Mouse (Mus musculus): Measurements from ENCODE around the gene Nme2. TPM values are rescaled to one million over a fixed set of nuclear protein-coding genes. Genes with fewer than 3 reads are reported as not detected.

Gene Nme2
- polyA plus RNA-seq, 1 experiment from 2014 or later, result 235 TPM

GRCm38 (mm10) chr11:93988328-93989062, 32.4 kb upstream of the Nme2 start:
- H3K4me2 ChIP-seq (replicated peaks; ENCODE audit: low read depth, low read length), result no peak overlapping the region
- ATAC-seq (ENCODE audit: insufficient number of reproducible peaks, insufficient read depth, low FRiP score, low read depth), result no peak
- H3K4me3 ChIP-seq (ENCODE audit: low read depth, low read length), result no peak overlapping the region
- WGBS, result 46% methylated on average over 12 of the region's 12 CpGs
- peak overlapping the region; percentile 56 for H3K27ac ChIP-seq (ENCODE audit: low read length)
- no peaks in the 10 kb centered on the region for H3K36me3 ChIP-seq (ENCODE audit: control insufficient read depth, insufficient read depth, low read length)
- no peaks in the 10 kb centered on the region for H3K27me3 ChIP-seq (ENCODE audit: control insufficient read depth, insufficient read depth, low read length)
- no peak overlapping the region for H3K9ac ChIP-seq (replicated peaks; ENCODE audit: low read depth, low read length)
- no peaks in the 10 kb centered on the region for H3K4me1 ChIP-seq (ENCODE audit: control insufficient read depth, insufficient read depth, low read length)
- H3K9me3 ChIP-seq (ENCODE audit: control insufficient read depth, low read depth, low read length), result no peaks in the 10 kb centered on the region

- H3K4me2 ChIP-seq (replicated peaks; ENCODE audit: low read depth, low read length), result no peak overlapping the region
- no peak overlapping the region for H3K9ac ChIP-seq (replicated peaks; ENCODE audit: low read depth, low read length)
- no peaks in the 10 kb centered on the region for H3K4me1 ChIP-seq (ENCODE audit: control insufficient read depth, insufficient read depth, low read length)
- 62% methylated on average over 8 of the region's 8 CpGs for WGBS
- no peaks in the 10 kb centered on the region for H3K27me3 ChIP-seq (ENCODE audit: control insufficient read depth, insufficient read depth, low read length)
- ATAC-seq (ENCODE audit: insufficient number of reproducible peaks, insufficient read depth, low FRiP score, low read depth), result no peak
- peak overlapping the region; percentile 56 for H3K27ac ChIP-seq (ENCODE audit: low read length)
- no peaks in the 10 kb centered on the region for H3K36me3 ChIP-seq (ENCODE audit: control insufficient read depth, insufficient read depth, low read length)
- no peak overlapping the region for H3K4me3 ChIP-seq (ENCODE audit: low read depth, low read length)
- H3K9me3 ChIP-seq (ENCODE audit: control insufficient read depth, low read depth, low read length), result no peaks in the 10 kb centered on the region
Measured at GRCm38 (mm10) chr11:93987625-93988327, 31.7 kb upstream of the Nme2 start.

GRCm38 (mm10) chr11:93987026-93987425, 31.0 kb upstream of the Nme2 start:
- H3K27ac ChIP-seq (ENCODE audit: low read length), result 0 out of 2 replicates have a peak overlapping the region, but pooled peaks have one; percentile 52
- H3K27me3 ChIP-seq (ENCODE audit: control insufficient read depth, insufficient read depth, low read length), result no peaks in the 10 kb centered on the region
- no peaks in the 10 kb centered on the region for H3K36me3 ChIP-seq (ENCODE audit: control insufficient read depth, insufficient read depth, low read length)
- no peaks in the 10 kb centered on the region for H3K4me1 ChIP-seq (ENCODE audit: control insufficient read depth, insufficient read depth, low read length)
- H3K9ac ChIP-seq (replicated peaks; ENCODE audit: low read depth, low read length), result no peak overlapping the region
- H3K4me2 ChIP-seq (replicated peaks; ENCODE audit: low read depth, low read length), result no peak overlapping the region
- WGBS, result 92% methylated on average over 4 of the region's 4 CpGs
- no peak for ATAC-seq (ENCODE audit: insufficient number of reproducible peaks, insufficient read depth, low FRiP score, low read depth)
- no peaks in the 10 kb centered on the region for H3K9me3 ChIP-seq (ENCODE audit: control insufficient read depth, low read depth, low read length)
- no peak overlapping the region for H3K4me3 ChIP-seq (ENCODE audit: low read depth, low read length)

- no peaks in the 10 kb centered on the region for H3K27me3 ChIP-seq (ENCODE audit: control insufficient read depth, insufficient read depth, low read length)
Measured at GRCm38 (mm10) chr11:93986298-93986697, 30.2 kb upstream of the Nme2 start.

GRCm38 (mm10) chr11:93985265-93985664, 29.2 kb upstream of the Nme2 start:
- ATAC-seq (ENCODE audit: insufficient number of reproducible peaks, insufficient read depth, low FRiP score, low read depth), result no peak
- no peak overlapping the region for H3K4me2 ChIP-seq (replicated peaks; ENCODE audit: low read depth, low read length)
- H3K4me1 ChIP-seq (ENCODE audit: control insufficient read depth, insufficient read depth, low read length), result no peaks in the 10 kb centered on the region
- no peaks in the 10 kb centered on the region for H3K36me3 ChIP-seq (ENCODE audit: control insufficient read depth, insufficient read depth, low read length)
- H3K9me3 ChIP-seq (ENCODE audit: control insufficient read depth, low read depth, low read length), result no peaks in the 10 kb centered on the region
- H3K27ac ChIP-seq (ENCODE audit: low read length), result no peak overlapping the region
- 84% methylated on average over 5 of the region's 5 CpGs for WGBS
- no peak overlapping the region for H3K9ac ChIP-seq (replicated peaks; ENCODE audit: low read depth, low read length)
- no peaks in the 10 kb centered on the region for H3K27me3 ChIP-seq (ENCODE audit: control insufficient read depth, insufficient read depth, low read length)
- no peak overlapping the region for H3K4me3 ChIP-seq (ENCODE audit: low read depth, low read length)

More at GRCm38 (mm10) chr11:93986298-93986697, 30.2 kb upstream of the Nme2 start:
- ATAC-seq (ENCODE audit: insufficient number of reproducible peaks, insufficient read depth, low FRiP score, low read depth), result no peak
- Histone ChIP-seq H3K9me3 (ENCODE audit: control insufficient read depth, low read depth, low read length) (no peaks in the 10 kb centered on the region), H3K9ac (replicated peaks; ENCODE audit: low read depth, low read length) (no peak overlapping the region), H3K36me3 (ENCODE audit: control insufficient read depth, insufficient read depth, low read length) (no peaks in the 10 kb centered on the region), H3K4me3 (ENCODE audit: low read depth, low read length) (no peak overlapping the region), H3K27ac (ENCODE audit: low read length) (no peak overlapping the region), H3K4me2 (replicated peaks; ENCODE audit: low read depth, low read length) (no peak overlapping the region), H3K4me1 (ENCODE audit: control insufficient read depth, insufficient read depth, low read length) (no peaks in the 10 kb centered on the region)

- H3K9me3 ChIP-seq (ENCODE audit: control insufficient read depth, low read depth, low read length), result no peaks in the 10 kb centered on the region
- 88% methylated on average over 3 of the region's 3 CpGs for WGBS
- H3K4me2 ChIP-seq (replicated peaks; ENCODE audit: low read depth, low read length), result no peak overlapping the region
- H3K27me3 ChIP-seq (ENCODE audit: control insufficient read depth, insufficient read depth, low read length), result no peaks in the 10 kb centered on the region
- H3K4me1 ChIP-seq (ENCODE audit: control insufficient read depth, insufficient read depth, low read length), result no peaks in the 10 kb centered on the region
- ATAC-seq (ENCODE audit: insufficient number of reproducible peaks, insufficient read depth, low FRiP score, low read depth), result no peak
- H3K27ac ChIP-seq (ENCODE audit: low read length), result no peak overlapping the region
- H3K4me3 ChIP-seq (ENCODE audit: low read depth, low read length), result no peak overlapping the region
- H3K9ac ChIP-seq (replicated peaks; ENCODE audit: low read depth, low read length), result no peak overlapping the region
- H3K36me3 ChIP-seq (ENCODE audit: control insufficient read depth, insufficient read depth, low read length), result no peaks in the 10 kb centered on the region
Measured at GRCm38 (mm10) chr11:93984619-93985018, 28.6 kb upstream of the Nme2 start.

- Histone ChIP-seq H3K9ac (replicated peaks; ENCODE audit: low read depth, low read length) (no peak overlapping the region), H3K4me1 (ENCODE audit: control insufficient read depth, insufficient read depth, low read length) (no peaks in the 10 kb centered on the region), H3K4me2 (replicated peaks; ENCODE audit: low read depth, low read length) (no peak overlapping the region), H3K27me3 (ENCODE audit: control insufficient read depth, insufficient read depth, low read length) (no peaks in the 10 kb centered on the region), H3K36me3 (ENCODE audit: control insufficient read depth, insufficient read depth, low read length) (no peaks in the 10 kb centered on the region), H3K27ac (ENCODE audit: low read length) (no peak overlapping the region), H3K9me3 (ENCODE audit: control insufficient read depth, low read depth, low read length) (no peaks in the 10 kb centered on the region), H3K4me3 (ENCODE audit: low read depth, low read length) (no peak overlapping the region)
- ATAC-seq (ENCODE audit: insufficient number of reproducible peaks, insufficient read depth, low FRiP score, low read depth), result no peak
- 20% methylated on average over 6 of the region's 6 CpGs for WGBS
Measured at GRCm38 (mm10) chr11:93979502-93980049, 23.5 kb upstream of the Nme2 start.

GRCm38 (mm10) chr11:93972951-93973350, 16.9 kb upstream of the Nme2 start:
- no peaks in the 10 kb centered on the region for H3K9me3 ChIP-seq (ENCODE audit: control insufficient read depth, low read depth, low read length)
- WGBS, result 89% methylated on average over 5 of the region's 5 CpGs
- H3K4me3 ChIP-seq (ENCODE audit: low read depth, low read length), result no peak overlapping the region
- no peak overlapping the region for H3K4me2 ChIP-seq (replicated peaks; ENCODE audit: low read depth, low read length)
- H3K9ac ChIP-seq (replicated peaks; ENCODE audit: low read depth, low read length), result no peak overlapping the region
- no peaks in the 10 kb centered on the region for H3K27me3 ChIP-seq (ENCODE audit: control insufficient read depth, insufficient read depth, low read length)
- H3K4me1 ChIP-seq (ENCODE audit: control insufficient read depth, insufficient read depth, low read length), result no peaks in the 10 kb centered on the region
- H3K36me3 ChIP-seq (ENCODE audit: control insufficient read depth, insufficient read depth, low read length), result no peaks in the 10 kb centered on the region
- ATAC-seq (ENCODE audit: insufficient number of reproducible peaks, insufficient read depth, low FRiP score, low read depth), result no peak
- H3K27ac ChIP-seq (ENCODE audit: low read length), result no peak overlapping the region
